Mouse (Mus musculus) cerebellum, adult 2 months (tissue): Measurements from ENCODE around the gene Zfp280d. TPM values are rescaled to one million over a fixed set of nuclear protein-coding genes. Genes with fewer than 3 reads are reported as not detected.

Experiments used
- DNase-seq, 2 experiments: peaks; one replicate each; pipeline ENCODE4 v3.0.0; 2021
- H3K27ac ChIP-seq: fragments of 200-500 bp; 2 replicates; pipeline ENCODE4 v1.5.1; 2012; ENCODE audit warnings: low read length, control low read depth, inconsistent platforms; ENCODE audit not compliant: insufficient read depth
- H3K27me3 ChIP-seq: fragments of 200-500 bp; 2 replicates; pipeline ENCODE4 v1.6.1; 2012; ENCODE audit warnings: inconsistent platforms, mild to moderate bottlenecking, low read length, moderate library complexity; ENCODE audit not compliant: control insufficient read depth, insufficient read depth
- H3K4me1 ChIP-seq: fragments of 200-500 bp; 2 replicates; pipeline ENCODE4 v1.6.1; 2011; ENCODE audit warnings: low read length; ENCODE audit not compliant: control insufficient read depth, insufficient read depth
- H3K4me3 ChIP-seq: fragments of 200-500 bp; replicated peaks from 2 replicates; pipeline ENCODE3; 2011; ENCODE audit warnings: mild to moderate bottlenecking, low read depth, low read length, control low read depth; ENCODE audit not compliant: insufficient read depth
- CTCF ChIP-seq: fragments of 200-500 bp; IDR thresholded peaks from 2 replicates; pipeline ENCODE4 v1.5.1; 2011; ENCODE audit warnings: low read depth, mild to moderate bottlenecking, control low read depth, low read length, moderate library complexity, borderline replicate concordance; ENCODE audit not compliant: insufficient read depth
- POLR2A ChIP-seq: fragments of 200-500 bp; IDR thresholded peaks from 2 replicates; pipeline ENCODE4 v1.6.1; 2011; ENCODE audit warnings: low read length, control low read depth, borderline replicate concordance; ENCODE audit not compliant: insufficient read depth
- WGBS: fragments of 180-500 bp; shearing (Covaris S2); methylation state at CpG from one replicate; pipeline ENCODE4 v1.1.7; 2018; 5-methylcytosine and 5-hydroxymethylcytosine counted together
- polyA plus RNA-seq: library from polyadenylated mRNA; depleted of rRNA; stranded (reverse); fragments of >200 nt; gene quantifications from 2 replicates; pipeline ENCODE4 v1.2.3, GENCODE M21; 2012

Zfp280d gene
- polyA plus RNA-seq, 1 experiment = 54.0 TPM

DNA sequence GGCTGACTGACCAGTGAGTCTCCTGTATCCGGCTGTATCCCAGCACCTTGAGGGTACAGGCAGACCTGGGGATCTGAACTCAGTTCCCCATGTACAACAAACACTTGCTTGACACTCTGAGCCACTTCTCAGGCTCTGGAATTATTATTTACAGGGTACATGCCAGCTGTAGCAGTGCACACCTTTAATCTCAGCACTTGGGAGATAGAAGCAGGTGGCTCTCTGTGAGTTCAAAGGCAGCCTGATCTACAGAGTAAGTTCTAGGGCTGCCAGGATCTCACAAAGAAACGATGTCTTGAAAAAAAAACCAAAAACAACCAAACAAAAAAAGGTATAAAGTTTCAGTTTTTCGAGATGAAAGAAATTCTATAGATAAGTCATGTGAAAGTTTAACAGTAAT, 101.0 kb downstream of the Zfp280d start:
- 88% methylated on average over 3 of the region's 3 CpGs for WGBS
- H3K27me3 ChIP-seq = no peaks in the 10 kb centered on the region
- TF ChIP-seq POLR2A (no peak), CTCF (no peak)
- no peak for DNase-seq
- no peak overlapping the region for H3K27ac ChIP-seq
- no peak overlapping the region for H3K4me3 ChIP-seq
- no peaks in the 10 kb centered on the region for H3K4me1 ChIP-seq

DNA sequence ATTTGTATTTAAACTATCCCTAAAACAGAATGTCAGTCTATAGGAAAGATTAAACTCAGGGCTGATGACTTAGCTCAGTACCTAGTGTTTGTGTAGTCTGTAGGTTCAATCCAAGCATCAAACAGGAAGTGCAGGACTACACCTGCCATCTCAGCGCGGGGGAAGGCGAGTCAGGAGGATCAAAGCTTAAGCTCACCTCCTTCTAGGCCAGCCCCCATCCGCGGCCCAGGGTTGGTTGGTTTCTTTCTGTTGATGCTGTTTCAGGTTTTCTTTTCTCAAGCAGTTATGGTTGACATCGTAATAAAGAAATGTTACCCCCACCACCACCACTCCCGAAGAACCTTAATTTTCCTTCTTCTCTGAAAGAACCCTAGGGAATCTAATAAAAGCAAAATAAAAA, 111.1 kb downstream of the Zfp280d start:
- no peak overlapping the region for H3K27ac ChIP-seq
- H3K4me3 ChIP-seq = no peak overlapping the region
- no peaks in the 10 kb centered on the region for H3K27me3 ChIP-seq
- TF ChIP-seq CTCF (no peak), POLR2A (no peak)
- WGBS = 91% methylated on average over 7 of the region's 7 CpGs
- DNase-seq = no peak
- no peaks in the 10 kb centered on the region for H3K4me1 ChIP-seq

DNA sequence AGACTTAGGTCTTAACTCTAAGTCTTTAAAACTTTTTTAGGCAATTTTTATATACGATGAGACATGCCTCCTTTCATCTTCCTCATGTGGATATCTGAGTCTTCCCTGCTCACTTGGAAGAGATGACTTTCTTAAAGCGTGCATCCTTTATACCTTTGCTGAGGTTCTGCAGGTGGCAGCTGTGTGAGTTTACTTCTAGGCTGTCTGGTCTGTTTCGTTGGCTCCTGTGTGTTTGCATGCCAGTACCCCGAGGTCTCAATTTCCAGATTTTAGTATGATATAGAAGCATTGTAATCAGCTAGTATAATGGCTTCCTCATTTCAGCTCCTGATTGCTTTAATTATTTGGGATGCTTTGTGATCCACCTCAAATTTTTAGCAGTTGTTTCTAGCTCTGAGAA, 114.3 kb downstream of the Zfp280d start:
- Histone ChIP-seq H3K4me1 (no peaks in the 10 kb centered on the region), H3K27ac (no peak overlapping the region), H3K4me3 (no peak overlapping the region), H3K27me3 (no peaks in the 10 kb centered on the region)
- WGBS = 91% methylated on average over 4 of the region's 4 CpGs
- DNase-seq = no peak
- TF ChIP-seq POLR2A = no peak
- no peak for TF ChIP-seq CTCF

DNA sequence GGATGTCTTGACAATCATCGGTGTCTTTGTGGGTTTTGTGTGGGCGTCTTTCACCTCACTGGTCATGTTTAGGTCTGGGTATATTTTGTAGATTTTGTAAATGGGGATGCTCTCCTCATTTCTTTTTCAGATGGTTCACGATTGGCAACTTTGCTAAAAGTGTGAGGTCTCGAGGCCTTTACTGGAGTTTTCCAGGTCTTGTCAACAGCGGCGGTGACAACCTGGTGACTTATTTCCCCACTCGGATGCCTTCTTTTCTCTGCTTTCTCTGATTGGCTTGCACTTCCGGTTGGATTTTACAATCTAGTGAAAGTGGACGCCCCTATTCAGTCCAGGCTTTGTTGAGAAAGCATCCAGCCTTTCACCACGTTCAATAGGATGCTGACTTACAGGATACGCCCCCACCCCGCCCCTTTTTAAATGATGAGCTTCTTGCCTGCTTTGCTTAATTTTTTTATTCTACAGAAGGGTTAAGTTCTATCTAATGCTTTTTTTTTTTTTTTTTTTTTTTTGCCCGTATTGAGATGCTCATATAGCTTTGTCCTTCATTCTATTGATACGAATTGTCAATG, 114.9 kb downstream of the Zfp280d start:
- Histone ChIP-seq H3K27me3 (no peaks in the 10 kb centered on the region), H3K4me3 (no peak overlapping the region), H3K4me1 (no peaks in the 10 kb centered on the region), H3K27ac (no peak overlapping the region)
- TF ChIP-seq POLR2A (no peak), CTCF (no peak)
- DNase-seq = no peak
- 77% methylated on average over 14 of the region's 14 CpGs for WGBS

DNA sequence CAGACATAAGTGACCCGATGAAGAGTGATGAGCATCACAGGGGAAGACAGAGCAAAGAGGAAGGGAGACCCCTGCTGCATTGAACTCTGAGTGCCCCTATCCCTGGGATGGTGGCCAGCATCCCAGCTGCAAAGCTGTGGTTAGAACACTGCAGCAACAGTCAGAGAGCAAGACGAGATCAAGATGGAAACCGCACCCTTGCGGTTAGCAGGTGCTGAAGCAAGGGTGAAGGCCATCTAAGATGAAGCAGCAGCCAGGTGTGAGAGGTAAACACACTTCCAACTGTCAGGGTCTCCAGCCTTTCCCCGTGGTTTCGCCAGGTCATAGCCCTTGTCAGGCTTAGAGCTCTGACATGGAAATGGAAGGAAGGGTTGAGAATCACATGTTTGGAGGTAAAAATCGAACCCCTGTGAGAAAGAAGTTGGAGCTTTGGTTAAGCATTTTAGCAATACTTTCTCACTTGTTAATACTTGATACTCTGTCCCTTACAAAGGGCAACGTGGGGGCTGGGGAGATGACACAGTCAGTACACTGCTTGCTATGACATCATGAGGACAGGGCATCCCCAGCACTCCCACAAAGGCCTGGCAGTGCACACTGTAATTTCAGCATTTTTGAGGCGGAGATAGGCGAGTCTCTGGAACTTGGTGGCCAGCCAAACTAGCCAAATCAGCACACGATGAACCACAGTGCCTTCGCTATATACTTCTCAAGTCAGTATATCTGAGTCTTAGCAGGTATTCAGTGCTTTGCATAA, 115.8 kb downstream of the Zfp280d start:
- no peak for DNase-seq
- Histone ChIP-seq H3K4me3 (no peak overlapping the region), H3K4me1 (no peaks in the 10 kb centered on the region), H3K27me3 (no peaks in the 10 kb centered on the region), H3K27ac (no peak overlapping the region)
- TF ChIP-seq CTCF = no peak
- TF ChIP-seq POLR2A = no peak
- WGBS = 62% methylated on average over 12 of the region's 12 CpGs

DNA sequence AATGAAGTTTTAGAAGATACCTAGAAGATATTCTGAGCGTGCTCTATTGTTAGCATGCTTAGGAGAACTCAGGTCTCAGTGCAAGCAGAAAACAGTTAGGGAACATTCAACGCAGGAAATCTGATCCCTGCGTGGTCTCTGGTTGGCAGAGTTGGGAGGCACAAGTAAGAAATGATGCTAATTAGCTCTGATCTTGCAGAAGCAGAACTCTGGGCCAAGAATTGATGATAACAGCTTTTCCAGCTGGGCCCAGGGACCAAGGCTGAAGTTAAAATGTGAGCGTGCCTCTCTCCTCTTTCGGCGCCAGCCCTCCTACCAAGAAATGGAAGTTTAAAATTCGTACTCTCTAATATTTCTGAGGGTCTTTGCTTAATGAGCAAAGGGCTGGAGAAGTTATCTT, 118.0 kb downstream of the Zfp280d start:
- TF ChIP-seq POLR2A (no peak), CTCF (no peak)
- Histone ChIP-seq H3K4me3 (no peak overlapping the region), H3K4me1 (no peaks in the 10 kb centered on the region), H3K27ac (no peak overlapping the region), H3K27me3 (no peaks in the 10 kb centered on the region)
- DNase-seq = no peak
- 91% methylated on average over 7 of the region's 7 CpGs for WGBS

DNA sequence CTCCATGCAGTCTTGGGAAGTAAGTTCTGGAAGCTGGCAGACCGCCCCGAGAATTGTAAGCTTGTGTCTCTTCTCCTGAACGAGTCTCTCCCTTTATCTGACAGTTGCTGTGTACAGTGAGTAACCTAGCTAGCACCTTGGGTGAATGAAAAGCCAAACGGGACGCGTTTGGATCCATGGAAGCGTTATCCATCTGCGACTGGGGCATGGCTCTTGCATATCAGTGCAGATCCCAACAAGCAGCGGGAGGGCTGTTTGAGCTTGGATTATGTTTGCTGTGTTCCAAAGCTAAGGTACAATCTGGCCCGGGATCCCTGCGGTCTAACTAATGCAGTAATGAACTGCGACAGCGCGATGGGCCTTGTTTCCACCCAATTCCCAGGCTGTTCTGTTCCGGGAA, 118.6 kb downstream of the Zfp280d start:
- Histone ChIP-seq H3K27ac (no peak overlapping the region), H3K27me3 (no peaks in the 10 kb centered on the region), H3K4me1 (no peaks in the 10 kb centered on the region), H3K4me3 (peak overlapping the region; percentile 11)
- no peak for TF ChIP-seq CTCF
- TF ChIP-seq POLR2A = no peak
- 16% methylated on average over 15 of the region's 15 CpGs for WGBS
- peak; percentile 62 to 63 for DNase-seq

DNA sequence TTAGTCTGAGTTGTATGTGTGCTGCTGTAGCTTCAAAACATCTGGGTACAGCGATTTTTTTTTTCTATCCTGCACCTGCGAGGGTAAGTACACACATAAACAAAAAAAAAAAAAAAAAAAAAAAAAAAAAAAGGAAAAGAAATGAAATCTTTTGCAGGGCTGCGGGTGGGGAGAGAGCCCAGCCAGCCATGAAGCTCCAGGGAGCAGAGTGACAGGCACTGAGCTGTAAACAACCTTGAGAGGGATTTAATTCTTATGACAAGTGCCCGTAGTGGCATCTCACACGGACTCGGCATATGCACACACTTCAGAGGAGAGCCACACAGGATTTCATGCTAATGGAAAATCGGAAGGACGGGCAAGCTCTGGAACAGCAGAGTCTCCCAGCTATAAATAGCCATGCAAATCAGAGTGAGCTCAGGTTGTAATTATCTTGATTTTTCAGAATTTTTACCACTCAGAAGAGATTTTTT, 119.2 kb downstream of the Zfp280d start:
- H3K4me3 ChIP-seq = no peak overlapping the region
- H3K27me3 ChIP-seq = no peaks in the 10 kb centered on the region
- no peak overlapping the region for H3K27ac ChIP-seq
- no peaks in the 10 kb centered on the region for H3K4me1 ChIP-seq
- DNase-seq = peak; percentile 20 to 27
- WGBS = 18% methylated on average over 8 of the region's 8 CpGs
- no peak for TF ChIP-seq CTCF
- no peak for TF ChIP-seq POLR2A
